Mouse (Mus musculus) intestine, embryonic 15.5 days (tissue): Measurements from ENCODE around the gene Pde8b. TPM values are rescaled to one million over a fixed set of nuclear protein-coding genes. Genes with fewer than 3 reads are reported as not detected.

Source experiments
- ATAC-seq: fragments of 200-750 bp; cut with Nextera tagmentation; 2 replicates; pipeline ENCODE4 v1.8.0; 2017; ENCODE audit warnings: moderate TSS enrichment, moderate library complexity
- H3K27ac ChIP-seq: fragments of 300-500 bp; sonication (generic); 2 replicates; pipeline ENCODE4 v1.5.1; 2015; ENCODE audit warnings: mild to moderate bottlenecking, inconsistent platforms
- H3K27me3 ChIP-seq: fragments of 300-500 bp; sonication (generic); replicated peaks from 2 replicates; pipeline ENCODE4 v1.6.1; 2015; ENCODE audit warnings: inconsistent platforms
- H3K36me3 ChIP-seq: fragments of 300-500 bp; sonication (generic); 2 replicates; pipeline ENCODE4 v1.6.1; 2015; ENCODE audit warnings: inconsistent platforms
- H3K4me1 ChIP-seq: fragments of 300-500 bp; sonication (generic); replicated peaks from 2 replicates; pipeline ENCODE4 v1.6.1; 2015; ENCODE audit warnings: inconsistent platforms
- H3K4me2 ChIP-seq: fragments of 300-500 bp; sonication (generic); replicated peaks from 2 replicates; pipeline ENCODE4 v1.6.1; 2015; ENCODE audit warnings: mild to moderate bottlenecking, inconsistent platforms
- H3K4me3 ChIP-seq: fragments of 300-500 bp; sonication (generic); replicated peaks from 2 replicates; pipeline ENCODE4 v1.5.1; 2015; ENCODE audit warnings: inconsistent platforms
- H3K9ac ChIP-seq: fragments of 300-500 bp; sonication (generic); 2 replicates; pipeline ENCODE4 v1.6.1; 2015; ENCODE audit warnings: inconsistent platforms
- H3K9me3 ChIP-seq: fragments of 300-500 bp; sonication (generic); 2 replicates; pipeline ENCODE4 v1.6.1; 2016; ENCODE audit warnings: inconsistent platforms
- WGBS: fragments of 180-500 bp; shearing (Covaris S2); methylation state at CpG from one replicate; pipeline ENCODE4 v1.1.7; 2015; 5-methylcytosine and 5-hydroxymethylcytosine counted together
- polyA plus RNA-seq: library from polyadenylated mRNA; unstranded; fragments of >200 nt; fragmentation: Nextera tagmentation; extraction: Ambion mirVana; gene quantifications from 2 replicates; pipeline ENCODE4 v1.2.1, GENCODE M21; 2015

Gene Pde8b
- polyA plus RNA-seq, 1 experiment from 2014 or later, result 9.5 TPM

DNA sequence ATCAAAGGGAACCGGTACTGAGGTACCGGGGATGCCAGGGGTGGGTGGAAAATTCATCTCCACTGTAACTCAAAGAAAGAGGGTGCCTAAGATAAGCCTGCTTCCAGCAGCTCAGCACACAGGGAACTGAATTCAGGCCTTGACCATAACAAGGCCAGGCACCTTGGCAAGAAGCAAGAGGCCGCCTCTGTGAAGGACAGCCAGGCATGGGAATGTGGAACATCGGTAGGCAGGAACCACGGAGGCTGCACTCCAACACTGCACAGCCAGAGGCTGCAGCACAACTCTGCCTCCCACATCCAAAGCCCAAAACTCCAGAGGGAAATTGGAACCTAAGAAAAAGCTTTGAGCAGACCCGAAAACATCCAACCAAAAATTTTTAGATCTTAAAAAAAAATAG lies 75.9 kb downstream of the Pde8b start:
- H3K4me1 ChIP-seq, result 0 out of 2 replicates have a peak, but pooled peaks cover 5% of the 10 kb centered on the region
- no peaks in the 10 kb centered on the region for H3K36me3 ChIP-seq
- no peak for ATAC-seq
- no peak overlapping the region for H3K4me2 ChIP-seq
- no peak overlapping the region for H3K9ac ChIP-seq
- no peak overlapping the region for H3K27ac ChIP-seq
- H3K9me3 ChIP-seq, result no peaks in the 10 kb centered on the region
- no peak overlapping the region for H3K4me3 ChIP-seq
- WGBS, result 77% methylated on average over 6 of the region's 6 CpGs
- no peaks in the 10 kb centered on the region for H3K27me3 ChIP-seq

DNA sequence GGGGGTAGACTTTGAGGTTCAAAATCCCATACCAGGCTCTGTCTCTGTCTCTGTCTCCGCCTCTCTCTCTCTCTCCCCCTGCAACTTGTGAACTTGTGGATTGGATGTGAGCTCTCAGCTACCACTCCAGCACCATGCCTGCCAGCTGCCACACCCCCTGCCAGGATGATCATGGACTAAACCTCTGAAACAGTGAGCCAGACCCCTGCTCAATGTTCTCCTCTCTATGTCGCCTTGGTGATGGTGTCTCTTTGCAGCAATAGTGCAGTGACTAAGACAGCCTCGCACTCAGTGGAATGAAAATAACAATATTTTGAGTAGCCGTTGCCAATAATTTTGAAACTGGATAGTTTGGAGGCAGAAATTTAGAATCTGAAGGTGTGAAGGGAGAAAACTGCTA lies 77.8 kb downstream of the Pde8b start:
- ATAC-seq, result no peak
- Histone ChIP-seq H3K27ac (no peak overlapping the region), H3K27me3 (no peaks in the 10 kb centered on the region), H3K9me3 (no peaks in the 10 kb centered on the region), H3K9ac (no peak overlapping the region), H3K4me2 (no peak overlapping the region), H3K4me1 (0 out of 2 replicates have a peak, but pooled peaks cover 5% of the 10 kb centered on the region), H3K4me3 (no peak overlapping the region), H3K36me3 (no peaks in the 10 kb centered on the region)
- WGBS, result 93% methylated on average over 4 of the region's 4 CpGs

DNA sequence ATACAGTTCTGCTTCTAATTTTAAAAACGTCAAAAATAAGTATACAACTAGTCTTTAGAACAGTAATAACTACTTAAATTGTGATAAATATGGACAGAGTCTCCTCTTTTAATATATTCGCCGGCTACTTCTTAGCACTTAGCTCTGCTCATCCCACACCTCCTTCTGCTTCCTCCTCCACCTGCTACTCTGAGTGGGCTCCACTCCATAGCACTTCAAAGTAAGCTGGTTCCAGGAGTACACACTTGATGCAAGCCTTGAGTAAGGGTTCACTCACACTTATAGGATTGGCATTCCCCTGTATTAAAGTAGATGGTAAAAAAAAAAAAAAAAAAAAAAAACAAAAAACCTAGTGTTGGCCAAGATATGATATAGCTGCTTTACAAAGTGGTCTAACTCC lies 89.9 kb downstream of the Pde8b start:
- no peaks in the 10 kb centered on the region for H3K9me3 ChIP-seq
- 90% methylated on average over 3 of the region's 3 CpGs for WGBS
- ATAC-seq, result no peak

DNA sequence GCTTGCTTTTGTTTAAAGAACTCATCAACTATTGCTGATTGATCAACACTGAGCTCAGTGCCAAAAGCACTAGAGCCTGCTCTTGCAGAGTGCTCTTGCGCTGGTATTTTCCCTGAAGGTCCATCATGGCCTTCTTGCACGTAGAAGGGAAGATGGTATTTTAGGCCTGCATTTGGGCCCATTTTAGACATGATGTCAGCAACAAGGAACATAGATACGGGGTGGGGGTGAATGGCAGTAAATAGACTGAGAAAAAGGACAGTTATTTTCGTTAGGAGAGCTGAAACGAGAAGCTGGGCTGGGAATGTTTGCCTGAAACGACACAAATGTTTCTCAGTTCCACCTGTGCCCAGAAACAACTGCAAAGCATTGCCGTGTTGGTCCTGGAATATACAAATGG lies 91.2 kb downstream of the Pde8b start:
- H3K4me1 ChIP-seq, result no peaks in the 10 kb centered on the region
- no peaks in the 10 kb centered on the region for H3K9me3 ChIP-seq
- WGBS, result 78% methylated on average over 7 of the region's 7 CpGs
- H3K4me2 ChIP-seq, result no peak overlapping the region
- no peak for ATAC-seq
- H3K9ac ChIP-seq, result no peak overlapping the region
- H3K4me3 ChIP-seq, result no peak overlapping the region
- no peak overlapping the region for H3K27ac ChIP-seq
- no peaks in the 10 kb centered on the region for H3K36me3 ChIP-seq
- H3K27me3 ChIP-seq, result no peaks in the 10 kb centered on the region

More for the DNA sequence above, 89.9 kb downstream of the Pde8b start:
- Histone ChIP-seq H3K4me1 (no peaks in the 10 kb centered on the region), H3K4me3 (no peak overlapping the region), H3K36me3 (no peaks in the 10 kb centered on the region), H3K9ac (no peak overlapping the region), H3K4me2 (no peak overlapping the region), H3K27ac (no peak overlapping the region), H3K27me3 (no peaks in the 10 kb centered on the region)

DNA sequence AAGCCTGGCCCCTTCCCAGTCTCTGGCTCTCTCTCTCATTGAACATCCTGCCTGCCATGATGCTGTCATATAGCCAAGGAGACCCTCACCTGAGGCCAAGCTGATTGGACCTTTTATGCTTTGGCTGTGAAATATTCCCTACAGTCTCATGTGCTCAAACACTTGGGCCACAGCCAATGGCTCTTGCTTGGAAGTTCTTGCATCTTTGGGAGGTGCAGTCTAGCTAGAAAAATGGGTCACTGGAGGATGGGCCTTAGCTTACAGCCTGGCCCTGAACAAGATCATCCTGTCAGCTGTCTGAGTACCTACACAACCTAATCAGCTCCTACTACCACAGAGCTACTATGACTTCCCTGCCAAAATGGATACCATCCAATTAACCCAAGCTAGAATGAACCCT lies 105.4 kb downstream of the Pde8b start:
- Histone ChIP-seq H3K27me3 (no peaks in the 10 kb centered on the region), H3K4me1 (no peaks in the 10 kb centered on the region), H3K36me3 (no peaks in the 10 kb centered on the region), H3K9ac (no peak overlapping the region), H3K4me2 (no peak overlapping the region), H3K9me3 (no peaks in the 10 kb centered on the region), H3K27ac (no peak overlapping the region), H3K4me3 (no peak overlapping the region)
- no peak for ATAC-seq

DNA sequence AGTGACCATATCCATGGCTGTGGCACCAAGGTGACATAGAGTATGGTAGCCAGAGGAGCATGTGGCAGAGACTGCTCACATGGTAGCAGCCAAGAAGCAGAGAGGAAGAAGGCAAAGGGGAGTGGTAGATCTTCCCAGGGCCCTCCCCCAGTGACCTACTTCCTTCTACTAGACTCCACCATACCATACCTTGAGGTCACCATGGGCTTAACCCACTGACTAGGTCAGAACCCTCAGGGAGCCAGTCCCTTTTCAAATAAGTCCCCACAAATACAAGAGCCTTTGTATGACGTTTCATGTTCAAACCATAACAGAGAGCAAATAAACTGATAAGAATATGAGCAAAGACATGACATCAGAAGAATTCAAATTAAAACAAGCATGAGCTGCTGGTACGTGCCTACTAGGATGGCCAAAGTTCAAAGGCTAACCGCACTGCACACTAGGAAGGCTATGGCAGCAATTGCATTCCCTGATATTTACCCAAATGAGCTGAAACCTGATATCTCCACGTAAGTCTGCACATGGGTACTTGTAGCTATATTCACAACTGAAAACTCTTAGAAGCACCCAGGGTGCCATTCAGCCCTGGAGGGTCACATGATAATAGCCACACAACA lies 109.6 kb downstream of the Pde8b start:
- no peak overlapping the region for H3K27ac ChIP-seq
- WGBS, result 50% methylated on average over 4 of the region's 4 CpGs
- H3K4me1 ChIP-seq, result no peaks in the 10 kb centered on the region
- no peak overlapping the region for H3K9ac ChIP-seq
- H3K9me3 ChIP-seq, result no peaks in the 10 kb centered on the region
- H3K36me3 ChIP-seq, result no peaks in the 10 kb centered on the region
- no peak overlapping the region for H3K4me3 ChIP-seq
- peak; percentile 76; the same call in 1 of the 2 replicates for ATAC-seq
- no peaks in the 10 kb centered on the region for H3K27me3 ChIP-seq
- no peak overlapping the region for H3K4me2 ChIP-seq

DNA sequence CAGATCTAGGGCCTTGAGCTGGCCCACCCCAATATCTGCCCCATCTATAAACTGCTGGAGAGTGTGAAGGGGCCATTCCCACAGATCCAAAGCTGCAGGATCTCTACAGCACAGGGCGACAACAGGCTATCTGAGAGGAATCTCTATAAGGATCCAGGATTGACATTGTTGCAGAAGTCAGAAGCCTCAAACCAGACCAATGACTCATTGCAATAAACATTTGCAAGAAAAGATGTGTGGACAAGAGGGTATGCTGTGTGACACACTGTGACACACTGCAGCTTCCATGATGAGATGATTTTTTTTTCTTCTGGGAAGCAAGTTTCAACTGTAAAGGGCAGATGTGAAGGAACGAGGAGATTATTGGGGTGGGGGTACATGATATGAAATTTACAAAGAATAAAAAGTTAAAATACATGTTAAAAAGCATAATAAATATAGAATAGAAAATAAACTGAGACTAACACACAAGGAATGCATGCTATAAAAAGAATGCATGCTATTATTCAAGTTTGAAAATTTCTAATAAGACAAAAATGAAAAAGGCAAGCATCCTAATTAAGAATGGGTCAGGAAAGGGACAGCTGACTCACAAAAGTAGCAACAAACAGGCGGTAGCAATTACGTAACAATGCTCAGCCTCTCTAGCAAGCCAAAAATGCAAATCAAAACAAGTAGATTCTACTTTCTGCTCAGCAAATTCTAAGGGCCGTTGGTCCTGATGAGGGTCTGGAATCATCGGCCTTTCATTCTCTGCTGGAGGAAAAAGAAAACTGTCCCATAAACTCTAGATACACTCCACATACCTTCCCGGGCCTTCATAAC lies 114.6 kb downstream of the Pde8b start:
- Histone ChIP-seq H3K9me3 (no peaks in the 10 kb centered on the region), H3K4me3 (no peak overlapping the region), H3K27me3 (no peaks in the 10 kb centered on the region), H3K36me3 (no peaks in the 10 kb centered on the region), H3K9ac (no peak overlapping the region), H3K4me2 (no peak overlapping the region), H3K27ac (no peak overlapping the region), H3K4me1 (no peaks in the 10 kb centered on the region)
- 83% methylated on average over 7 of the region's 7 CpGs for WGBS
- no peak for ATAC-seq

DNA sequence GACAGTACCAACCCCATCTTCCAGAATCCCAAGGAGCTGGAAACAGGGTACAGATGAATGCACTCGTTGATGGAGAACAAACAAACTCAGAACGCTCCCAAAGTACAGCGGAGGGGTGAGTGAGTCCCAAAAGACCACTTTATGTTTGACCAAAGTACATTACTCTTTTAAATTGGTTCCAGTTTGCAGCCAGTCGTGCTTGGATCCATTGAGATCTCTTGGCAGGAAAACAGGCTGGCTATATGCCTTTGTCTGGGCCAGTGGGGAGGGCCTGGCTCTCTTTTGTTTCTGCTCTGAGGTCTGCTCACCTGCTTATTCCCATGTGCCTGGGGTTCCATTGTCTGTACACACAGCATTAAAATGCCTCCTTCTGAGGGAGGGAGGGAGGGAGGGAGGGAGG lies 118.3 kb downstream of the Pde8b start:
- H3K27me3 ChIP-seq, result no peaks in the 10 kb centered on the region
- H3K36me3 ChIP-seq, result no peaks in the 10 kb centered on the region
- no peak overlapping the region for H3K9ac ChIP-seq
- H3K4me3 ChIP-seq, result no peak overlapping the region
- no peak overlapping the region for H3K27ac ChIP-seq
- WGBS, result 76% methylated on average over 4 of the region's 4 CpGs
- no peaks in the 10 kb centered on the region for H3K9me3 ChIP-seq
- no peak overlapping the region for H3K4me2 ChIP-seq
- no peak for ATAC-seq
- H3K4me1 ChIP-seq, result no peaks in the 10 kb centered on the region

DNA sequence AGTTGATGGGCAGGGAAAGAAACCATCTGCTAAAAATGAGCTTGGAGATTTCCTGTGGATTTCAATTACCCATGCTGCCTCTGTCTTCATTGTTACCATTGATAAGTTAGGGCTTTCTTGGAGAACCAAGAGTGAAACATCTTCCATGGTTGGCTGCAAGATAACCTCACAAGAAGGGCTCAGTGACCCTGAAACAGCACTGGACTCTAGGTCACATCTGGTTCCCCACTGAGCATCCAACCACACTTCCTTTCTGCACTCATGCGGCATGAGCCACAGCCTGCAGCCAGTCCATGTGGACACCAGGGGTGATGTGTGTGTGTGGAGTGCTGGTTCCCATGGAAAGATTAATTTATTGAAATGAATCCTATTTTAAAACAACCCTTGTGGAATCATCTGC lies 119.1 kb downstream of the Pde8b start:
- Histone ChIP-seq H3K4me3 (no peak overlapping the region), H3K4me2 (no peak overlapping the region), H3K9me3 (no peaks in the 10 kb centered on the region), H3K9ac (no peak overlapping the region), H3K4me1 (no peaks in the 10 kb centered on the region), H3K27ac (no peak overlapping the region), H3K36me3 (no peaks in the 10 kb centered on the region), H3K27me3 (no peaks in the 10 kb centered on the region)
- 92% methylated on average over 1 of the region's 1 CpGs for WGBS
- no peak for ATAC-seq

DNA sequence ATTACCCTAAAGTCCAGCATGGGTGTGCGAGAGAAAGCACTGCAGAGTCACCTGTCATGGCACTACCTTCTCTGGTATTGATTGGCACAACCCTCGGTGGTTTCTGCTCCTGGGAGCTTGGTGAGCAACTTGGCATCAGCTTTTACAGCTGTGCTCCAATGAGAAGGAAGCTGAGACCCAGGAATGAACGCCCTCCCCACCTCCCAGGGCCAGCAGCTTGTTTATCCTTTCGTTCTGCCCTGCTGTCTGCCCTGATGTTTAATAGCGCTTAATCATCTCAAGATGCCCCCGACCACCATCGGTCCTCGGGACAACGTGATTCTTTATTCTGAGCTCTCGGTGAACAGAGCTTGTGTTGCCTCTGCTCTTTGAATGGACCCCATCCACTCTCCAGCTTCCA lies 122.8 kb downstream of the Pde8b start:
- H3K9me3 ChIP-seq, result no peaks in the 10 kb centered on the region
- no peaks in the 10 kb centered on the region for H3K27me3 ChIP-seq
- no peaks in the 10 kb centered on the region for H3K4me1 ChIP-seq
- ATAC-seq, result no peak
- H3K9ac ChIP-seq, result no peak overlapping the region
- no peaks in the 10 kb centered on the region for H3K36me3 ChIP-seq
- H3K4me2 ChIP-seq, result no peak overlapping the region
- H3K4me3 ChIP-seq, result no peak overlapping the region
- no peak overlapping the region for H3K27ac ChIP-seq
- WGBS, result 66% methylated on average over 10 of the region's 10 CpGs

DNA sequence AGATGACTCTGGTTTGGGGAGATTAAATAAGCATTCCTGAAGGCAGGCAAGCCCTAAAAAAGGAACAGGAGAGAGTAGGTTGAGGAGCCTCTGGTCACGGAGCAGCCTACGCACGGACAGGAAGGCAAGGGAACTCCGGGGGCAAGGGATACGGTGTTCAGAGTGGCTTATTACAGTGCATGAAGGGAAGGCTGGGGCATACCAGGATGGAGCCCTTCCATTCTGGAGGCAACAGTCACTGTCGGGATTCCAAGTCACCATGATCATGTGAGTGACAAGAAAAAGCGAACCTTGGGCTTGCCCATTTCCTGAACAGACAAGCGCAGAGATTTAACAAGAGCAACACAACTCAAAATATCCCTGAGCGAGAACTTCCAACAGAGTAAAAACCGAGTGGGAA lies 123.3 kb downstream of the Pde8b start:
- Histone ChIP-seq H3K9me3 (no peaks in the 10 kb centered on the region), H3K4me2 (no peak overlapping the region), H3K27me3 (no peaks in the 10 kb centered on the region), H3K4me1 (no peaks in the 10 kb centered on the region), H3K4me3 (no peak overlapping the region), H3K36me3 (no peaks in the 10 kb centered on the region), H3K27ac (no peak overlapping the region), H3K9ac (no peak overlapping the region)
- WGBS, result 89% methylated on average over 10 of the region's 10 CpGs
- no peak for ATAC-seq

DNA sequence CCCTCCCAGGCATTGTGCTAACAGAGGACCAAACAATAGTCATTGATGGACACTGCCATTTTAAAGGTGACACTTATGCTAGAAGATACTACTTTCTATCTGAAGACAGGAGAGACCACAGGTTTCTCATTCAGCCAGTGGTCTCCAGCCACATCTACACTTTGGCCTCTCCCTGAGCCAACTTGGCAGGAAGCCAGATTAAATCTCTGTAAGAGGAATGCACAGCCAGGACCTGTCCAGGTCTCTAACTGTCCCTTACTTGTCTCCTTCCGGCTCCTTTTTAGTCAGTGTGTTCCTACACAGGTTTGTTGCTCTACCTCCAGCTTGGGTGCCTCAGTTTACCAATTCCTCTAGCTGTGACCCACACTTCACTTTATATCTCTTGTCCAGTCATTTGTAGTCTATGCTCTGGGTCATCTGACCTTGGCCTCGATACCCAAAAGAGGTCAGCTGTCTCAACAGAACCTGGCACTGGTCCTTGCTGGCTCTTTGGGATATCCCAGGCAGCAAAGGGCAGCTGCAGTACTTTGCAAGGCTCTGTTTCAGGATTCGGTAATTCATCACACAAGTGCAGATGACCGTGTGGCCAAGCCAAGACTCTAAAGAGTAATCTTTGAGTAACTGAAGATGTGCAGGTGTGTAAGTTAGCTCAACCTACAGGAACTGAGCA lies 124.5 kb downstream of the Pde8b start:
- no peaks in the 10 kb centered on the region for H3K27me3 ChIP-seq
- no peaks in the 10 kb centered on the region for H3K36me3 ChIP-seq
- peaks cover 3% of the 10 kb centered on the region; the same call in 1 of the 2 replicates for H3K4me1 ChIP-seq
- no peak overlapping the region for H3K27ac ChIP-seq
- no peak overlapping the region for H3K4me3 ChIP-seq
- WGBS, result 88% methylated on average over 4 of the region's 4 CpGs
- ATAC-seq, result no peak
- H3K9ac ChIP-seq, result no peak overlapping the region
- no peak overlapping the region for H3K4me2 ChIP-seq
- H3K9me3 ChIP-seq, result no peaks in the 10 kb centered on the region
